Mouse (Mus musculus): ENCODE measurements around the gene Btbd2. TPM values are rescaled to one million over a fixed set of nuclear protein-coding genes. Genes with fewer than 3 reads are reported as not detected.

Btbd2 gene
- polyA plus RNA-seq, 1 experiment from 2014 or later = 84.3 TPM

GRCm38 (mm10) chr10:80674161-80674711 lies 17.4 kb upstream of the Btbd2 start:
- Histone ChIP-seq H3K4me2 (peak overlapping the region; percentile 93), H3K9me3 (no peaks in the 10 kb centered on the region), H3K36me3 (replicated peaks) (peaks cover 38% of the 10 kb centered on the region), H3K27ac (no peak overlapping the region), H3K4me3 (replicated peaks) (peak overlapping the region; percentile 98), H3K27me3 (no peaks in the 10 kb centered on the region), H3K4me1 (peaks cover 57% of the 10 kb centered on the region), H3K9ac (peak overlapping the region; percentile 99)
- WGBS = 77% methylated on average over 5 of the region's 5 CpGs
- no peak for ATAC-seq (ENCODE audit: low FRiP score)

DNA sequence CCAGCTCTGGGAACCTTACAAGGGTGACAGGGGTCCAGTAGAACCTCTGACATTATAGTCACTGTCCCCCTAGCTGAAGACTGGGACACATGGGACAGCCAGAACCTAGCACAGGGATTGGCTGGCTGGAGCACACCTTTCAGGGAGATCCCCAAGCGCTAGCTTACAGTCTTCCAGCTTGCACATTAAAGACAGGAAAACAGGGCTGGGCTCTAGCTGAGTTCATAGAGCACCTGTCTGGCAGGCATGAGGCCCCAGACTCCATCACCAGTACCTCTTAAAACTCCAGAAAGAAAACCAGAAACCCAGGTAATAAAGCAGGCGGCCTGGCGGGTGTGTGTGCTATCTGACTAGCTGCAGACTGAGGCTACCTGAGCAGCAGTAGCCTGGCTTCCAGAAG lies 16.8 kb upstream of the Btbd2 start:
- no peaks in the 10 kb centered on the region for H3K9me3 ChIP-seq
- peak overlapping the region; percentile 93 for H3K4me2 ChIP-seq
- H3K4me3 ChIP-seq (replicated peaks) = peak overlapping the region; percentile 98
- H3K27ac ChIP-seq = no peak overlapping the region
- H3K4me1 ChIP-seq = peaks cover 52% of the 10 kb centered on the region
- ATAC-seq (ENCODE audit: low FRiP score) = no peak
- H3K36me3 ChIP-seq (replicated peaks) = peaks cover 43% of the 10 kb centered on the region
- H3K27me3 ChIP-seq = no peaks in the 10 kb centered on the region
- peak overlapping the region; percentile 99; the same call in 1 of the 2 replicates for H3K9ac ChIP-seq
- 90% methylated on average over 3 of the region's 3 CpGs for WGBS

DNA sequence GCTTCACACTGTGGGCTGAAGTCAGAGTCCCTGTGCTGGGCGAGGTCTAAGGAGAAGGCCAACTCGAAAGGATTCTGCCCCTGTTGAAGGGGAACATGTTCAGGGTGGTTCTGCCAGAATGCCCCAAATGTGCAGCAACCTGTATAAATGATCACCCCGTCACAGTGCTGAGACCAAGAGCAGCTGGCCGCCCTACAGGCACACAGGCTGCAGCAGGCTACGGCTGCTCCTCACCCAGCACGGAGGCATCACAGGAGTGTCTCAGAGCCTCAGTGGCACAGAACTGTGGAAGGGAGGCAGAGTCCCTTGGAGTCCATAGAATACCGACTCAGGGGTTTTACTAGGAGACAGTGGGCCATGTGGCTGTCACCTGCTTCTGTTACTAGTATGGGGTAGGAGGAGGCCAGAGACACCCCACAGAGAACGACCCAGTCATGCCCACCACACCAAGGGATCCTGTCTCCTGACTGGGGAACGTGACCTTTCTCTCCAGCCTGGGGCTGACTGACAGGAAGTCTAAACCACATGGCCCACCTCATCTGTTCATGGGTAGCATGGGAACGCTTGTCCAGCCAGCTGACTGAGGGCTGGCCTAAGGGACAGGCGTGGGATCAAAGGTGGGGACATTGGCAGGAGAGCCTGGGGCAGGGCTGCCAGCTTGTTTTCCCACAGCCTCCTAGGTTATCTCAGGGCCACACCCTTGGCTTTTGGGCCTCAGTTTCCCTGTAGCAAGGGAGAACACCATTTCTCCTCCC lies 15.2 kb upstream of the Btbd2 start:
- no peaks in the 10 kb centered on the region for H3K9me3 ChIP-seq
- no peak overlapping the region for H3K4me3 ChIP-seq (replicated peaks)
- no peak overlapping the region for H3K27ac ChIP-seq
- WGBS = 86% methylated on average over 11 of the region's 11 CpGs
- no peak for ATAC-seq (ENCODE audit: low FRiP score)
- H3K4me2 ChIP-seq = no peak overlapping the region
- peak overlapping the region; percentile 5; the same call in 1 of the 2 replicates for H3K9ac ChIP-seq
- no peaks in the 10 kb centered on the region for H3K27me3 ChIP-seq
- peaks cover 36% of the 10 kb centered on the region for H3K4me1 ChIP-seq
- peaks cover 59% of the 10 kb centered on the region for H3K36me3 ChIP-seq (replicated peaks)

- 92% methylated on average over 4 of the region's 4 CpGs for WGBS
- Histone ChIP-seq H3K9me3 (no peaks in the 10 kb centered on the region), H3K9ac (no peak overlapping the region), H3K36me3 (replicated peaks) (peaks cover 68% of the 10 kb centered on the region), H3K4me2 (no peak overlapping the region), H3K27me3 (no peaks in the 10 kb centered on the region), H3K27ac (no peak overlapping the region), H3K4me3 (replicated peaks) (no peak overlapping the region), H3K4me1 (peaks cover 32% of the 10 kb centered on the region)
- no peak for ATAC-seq (ENCODE audit: low FRiP score)
Observed at GRCm38 (mm10) chr10:80671251-80671650, 14.4 kb upstream of the Btbd2 start.

DNA sequence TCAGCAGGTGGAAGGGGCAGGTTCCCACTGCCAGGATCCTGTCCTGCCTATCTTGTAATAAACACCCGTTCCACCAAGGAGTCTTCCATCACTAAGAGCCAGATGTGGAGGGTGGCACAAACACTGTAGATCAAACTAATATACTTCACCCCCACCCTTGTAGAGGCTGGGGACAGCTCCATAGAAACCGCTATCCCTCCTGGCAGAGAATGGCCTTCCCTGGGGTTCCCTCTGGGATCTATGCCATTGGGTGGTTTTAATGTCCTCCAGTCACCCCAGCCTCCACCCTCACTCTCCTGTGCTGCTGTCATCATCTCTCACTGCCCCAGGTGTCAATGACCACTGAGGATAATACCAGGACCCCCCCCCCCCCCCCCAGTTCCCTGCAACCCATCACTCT lies 13.7 kb upstream of the Btbd2 start:
- H3K4me1 ChIP-seq = peaks cover 32% of the 10 kb centered on the region
- 92% methylated on average over 2 of the region's 2 CpGs for WGBS
- H3K36me3 ChIP-seq (replicated peaks) = peaks cover 73% of the 10 kb centered on the region
- no peaks in the 10 kb centered on the region for H3K9me3 ChIP-seq
- no peak overlapping the region for H3K4me2 ChIP-seq
- H3K4me3 ChIP-seq (replicated peaks) = no peak overlapping the region
- ATAC-seq (ENCODE audit: low FRiP score) = no peak
- H3K9ac ChIP-seq = no peak overlapping the region
- H3K27me3 ChIP-seq = no peaks in the 10 kb centered on the region
- H3K27ac ChIP-seq = no peak overlapping the region

- no peak for ATAC-seq (ENCODE audit: low FRiP score)
- no peaks in the 10 kb centered on the region for H3K9me3 ChIP-seq
- H3K4me3 ChIP-seq (replicated peaks) = no peak overlapping the region
- no peak overlapping the region for H3K4me2 ChIP-seq
- H3K36me3 ChIP-seq (replicated peaks) = peaks cover 76% of the 10 kb centered on the region
- no peak overlapping the region for H3K27ac ChIP-seq
- no peak overlapping the region for H3K9ac ChIP-seq
- H3K27me3 ChIP-seq = no peaks in the 10 kb centered on the region
- H3K4me1 ChIP-seq = peaks cover 34% of the 10 kb centered on the region
- WGBS = 96% methylated on average over 7 of the region's 7 CpGs
Observed at GRCm38 (mm10) chr10:80669737-80670485, 13.0 kb upstream of the Btbd2 start.

DNA sequence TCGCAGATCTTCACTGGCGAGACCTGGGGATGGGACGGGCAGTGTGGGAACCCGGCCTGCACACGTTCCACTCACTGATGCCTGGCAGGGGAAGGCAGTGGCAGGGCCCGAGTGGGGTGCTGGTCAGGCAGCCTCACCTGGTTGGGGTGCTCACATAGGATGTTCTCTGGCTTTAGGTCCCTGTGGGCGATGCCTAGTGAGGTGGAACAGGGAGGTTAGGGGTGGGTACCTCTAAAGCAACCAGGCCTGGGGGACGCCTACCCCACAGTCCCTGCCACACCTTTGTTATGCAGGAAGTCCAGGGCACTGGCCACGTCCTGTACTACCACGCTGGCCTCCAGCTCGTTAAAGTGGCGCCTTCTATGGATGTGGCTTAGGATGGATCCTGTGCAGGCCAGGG lies 12.1 kb upstream of the Btbd2 start:
- Histone ChIP-seq H3K27me3 (no peaks in the 10 kb centered on the region), H3K9ac (no peak overlapping the region), H3K27ac (no peak overlapping the region), H3K9me3 (no peaks in the 10 kb centered on the region), H3K36me3 (replicated peaks) (peaks cover 76% of the 10 kb centered on the region), H3K4me2 (no peak overlapping the region), H3K4me1 (peaks cover 30% of the 10 kb centered on the region), H3K4me3 (replicated peaks) (no peak overlapping the region)
- WGBS = 94% methylated on average over 12 of the region's 12 CpGs
- no peak for ATAC-seq (ENCODE audit: low FRiP score)

GRCm38 (mm10) chr10:80668614-80669013 lies 11.7 kb upstream of the Btbd2 start:
- H3K9me3 ChIP-seq = no peaks in the 10 kb centered on the region
- no peaks in the 10 kb centered on the region for H3K27me3 ChIP-seq
- H3K4me2 ChIP-seq = no peak overlapping the region
- ATAC-seq (ENCODE audit: low FRiP score) = no peak
- peaks cover 76% of the 10 kb centered on the region for H3K36me3 ChIP-seq (replicated peaks)
- H3K27ac ChIP-seq = no peak overlapping the region
- H3K9ac ChIP-seq = no peak overlapping the region
- WGBS = 90% methylated on average over 11 of the region's 11 CpGs
- peaks cover 25% of the 10 kb centered on the region for H3K4me1 ChIP-seq
- H3K4me3 ChIP-seq (replicated peaks) = no peak overlapping the region

DNA sequence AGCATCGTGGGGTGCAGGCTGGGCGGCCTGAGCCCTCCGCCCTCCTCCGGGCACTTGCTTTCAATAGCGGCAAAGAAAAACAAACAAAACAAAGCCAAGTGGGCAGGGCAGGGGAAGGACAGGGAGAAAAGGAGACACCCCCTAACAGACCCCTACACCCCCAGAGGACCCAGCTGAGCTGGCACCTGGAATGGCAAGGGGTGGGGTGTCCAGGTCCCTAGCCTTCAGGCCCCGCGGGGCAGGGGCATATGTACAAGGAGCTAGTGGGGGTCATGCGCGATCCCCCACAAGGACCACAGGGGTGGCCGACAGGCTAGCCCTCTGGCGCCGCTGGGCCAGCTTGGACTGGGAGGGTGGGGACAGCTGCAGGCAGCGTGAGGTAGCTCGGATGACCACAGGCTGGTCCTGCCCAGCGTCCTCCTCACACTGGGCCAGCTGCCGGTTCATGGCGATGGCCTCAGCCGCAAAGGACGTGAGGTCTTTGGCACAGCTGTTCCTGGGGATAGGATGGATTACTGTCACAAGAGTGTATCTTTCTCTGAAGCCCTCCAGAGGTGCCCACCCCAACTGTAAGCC lies 10.1 kb upstream of the Btbd2 start:
- no peak overlapping the region for H3K4me3 ChIP-seq (replicated peaks)
- H3K4me1 ChIP-seq = peaks cover 18% of the 10 kb centered on the region
- H3K4me2 ChIP-seq = no peak overlapping the region
- H3K9me3 ChIP-seq = no peaks in the 10 kb centered on the region
- H3K9ac ChIP-seq = no peak overlapping the region
- H3K36me3 ChIP-seq (replicated peaks) = peaks cover 65% of the 10 kb centered on the region
- no peak overlapping the region for H3K27ac ChIP-seq
- ATAC-seq (ENCODE audit: low FRiP score) = no peak
- 87% methylated on average over 19 of the region's 19 CpGs for whole genome bisulfite sequencing
- H3K27me3 ChIP-seq = no peaks in the 10 kb centered on the region

GRCm38 (mm10) chr10:80665981-80666733 lies 9.3 kb upstream of the Btbd2 start:
- 81% methylated on average over 10 of the region's 10 CpGs for WGBS
- Histone ChIP-seq H3K9me3 (no peaks in the 10 kb centered on the region), H3K4me2 (no peak overlapping the region), H3K4me1 (peaks cover 18% of the 10 kb centered on the region), H3K27me3 (no peaks in the 10 kb centered on the region), H3K27ac (no peak overlapping the region), H3K9ac (peak overlapping the region; percentile 29; the same call in 1 of the 2 replicates), H3K36me3 (replicated peaks) (peaks cover 58% of the 10 kb centered on the region), H3K4me3 (replicated peaks) (no peak overlapping the region)
- no peak for ATAC-seq (ENCODE audit: low FRiP score)

DNA sequence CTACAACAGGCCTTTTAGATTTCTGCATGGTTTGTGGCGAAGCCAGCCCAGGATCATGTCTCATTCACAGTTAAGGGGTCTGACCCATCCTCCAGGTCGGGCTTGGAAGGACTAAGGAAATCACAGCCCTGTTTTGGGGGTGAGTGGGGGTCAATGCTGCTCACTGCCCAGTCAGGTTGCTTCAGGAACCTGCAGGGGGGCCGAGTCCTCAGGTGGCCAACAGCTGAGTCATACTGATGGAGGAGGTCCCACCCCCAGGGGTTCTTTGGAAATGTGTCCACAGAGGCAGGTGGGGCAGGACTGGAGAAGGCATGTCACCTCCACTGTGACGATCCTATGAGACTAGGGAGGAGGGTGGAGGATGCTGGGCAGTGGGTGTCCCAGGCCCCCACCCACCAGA lies 8.6 kb upstream of the Btbd2 start:
- H3K9me3 ChIP-seq = no peaks in the 10 kb centered on the region
- 73% methylated on average over 4 of the region's 4 CpGs for WGBS
- H3K4me2 ChIP-seq = no peak overlapping the region

GRCm38 (mm10) chr10:80665016-80665380 lies 8.1 kb upstream of the Btbd2 start:
- H3K27me3 ChIP-seq = no peaks in the 10 kb centered on the region
- no peak overlapping the region for H3K4me2 ChIP-seq
- no peak overlapping the region for H3K4me3 ChIP-seq (replicated peaks)
- peaks cover 46% of the 10 kb centered on the region for H3K36me3 ChIP-seq (replicated peaks)
- WGBS = 21% methylated on average over 10 of the region's 10 CpGs
- no peak overlapping the region; the same call in 1 of the 2 replicates for H3K27ac ChIP-seq
- no peaks in the 10 kb centered on the region for H3K9me3 ChIP-seq
- H3K4me1 ChIP-seq = peaks cover 18% of the 10 kb centered on the region
- H3K9ac ChIP-seq = no peak overlapping the region
- ATAC-seq (ENCODE audit: low FRiP score) = no peak

More for the DNA sequence above, 8.6 kb upstream of the Btbd2 start:
- H3K4me1 ChIP-seq = peaks cover 18% of the 10 kb centered on the region
- no peak overlapping the region for H3K4me3 ChIP-seq (replicated peaks)
- no peak overlapping the region for H3K9ac ChIP-seq
- no peaks in the 10 kb centered on the region for H3K27me3 ChIP-seq
- H3K36me3 ChIP-seq (replicated peaks) = peaks cover 51% of the 10 kb centered on the region
- H3K27ac ChIP-seq = no peak overlapping the region
- 0 out of 2 replicates have a peak, but pooled peaks have one; percentile 31 for ATAC-seq (ENCODE audit: low FRiP score)

All from forebrain, embryonic 12.5 days (tissue).